Mouse (Mus musculus): ENCODE results near the gene Gm16503.
"Not testable (repeated sequence)": the region's sequence is repeated elsewhere in the genome, so short reads cannot be mapped to it uniquely, and the experiment has no call there.

The Gm16503 gene

DNA sequence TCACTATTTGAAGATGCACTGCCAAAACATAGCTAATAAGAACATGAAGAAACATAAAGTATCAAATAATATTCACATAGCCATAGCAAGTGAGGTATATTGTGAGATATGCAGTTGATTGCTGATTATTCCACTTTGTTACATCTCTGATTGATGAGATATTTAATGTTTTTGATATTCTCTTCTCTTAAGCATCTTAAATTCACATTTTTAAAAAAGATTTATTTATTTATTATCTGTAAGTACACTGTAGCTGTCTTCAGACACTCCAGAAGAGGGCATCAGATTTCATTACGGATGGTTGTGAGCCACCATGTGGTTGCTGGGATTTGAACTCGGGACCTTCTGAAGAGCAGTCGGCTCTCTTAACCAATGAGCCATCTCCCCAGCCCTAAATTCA is at the start of gene Gm16503:
TSS of gene Gm16503 (plus strand) at position 301 of the 400 bp plus-strand sequence.
- DNase-seq (ENCODE audit: extremely low spot score, low read depth, low spot score): not testable (repeated sequence)

DNA sequence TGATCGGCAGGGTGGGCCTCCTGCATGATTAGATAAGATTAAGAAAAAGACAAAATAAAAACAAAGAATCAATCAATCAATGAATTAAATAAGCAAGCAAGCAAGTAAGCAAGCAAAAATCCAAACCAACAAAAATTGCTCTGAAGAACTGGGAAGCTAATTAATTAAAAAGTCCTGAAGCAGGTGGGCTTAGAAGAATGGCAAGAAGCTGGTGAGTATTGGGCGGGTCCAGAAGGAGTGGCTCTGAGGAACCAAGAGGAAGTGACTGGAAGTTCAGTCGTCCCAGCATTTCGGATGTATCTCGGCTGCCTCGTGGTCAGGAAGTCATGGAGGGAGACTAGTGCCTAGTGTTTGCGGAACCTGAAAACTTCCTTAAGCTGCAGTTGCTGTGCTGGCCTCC is 47.9 kb upstream of the Gm16503 start, which contains the start of gene Zfp982:
TSS of gene Zfp982 (plus strand) at position 301 of the 400 bp plus-strand sequence.
- DNase-seq (ENCODE audit: extremely low spot score, low read depth, low spot score): not testable (repeated sequence)

DNA sequence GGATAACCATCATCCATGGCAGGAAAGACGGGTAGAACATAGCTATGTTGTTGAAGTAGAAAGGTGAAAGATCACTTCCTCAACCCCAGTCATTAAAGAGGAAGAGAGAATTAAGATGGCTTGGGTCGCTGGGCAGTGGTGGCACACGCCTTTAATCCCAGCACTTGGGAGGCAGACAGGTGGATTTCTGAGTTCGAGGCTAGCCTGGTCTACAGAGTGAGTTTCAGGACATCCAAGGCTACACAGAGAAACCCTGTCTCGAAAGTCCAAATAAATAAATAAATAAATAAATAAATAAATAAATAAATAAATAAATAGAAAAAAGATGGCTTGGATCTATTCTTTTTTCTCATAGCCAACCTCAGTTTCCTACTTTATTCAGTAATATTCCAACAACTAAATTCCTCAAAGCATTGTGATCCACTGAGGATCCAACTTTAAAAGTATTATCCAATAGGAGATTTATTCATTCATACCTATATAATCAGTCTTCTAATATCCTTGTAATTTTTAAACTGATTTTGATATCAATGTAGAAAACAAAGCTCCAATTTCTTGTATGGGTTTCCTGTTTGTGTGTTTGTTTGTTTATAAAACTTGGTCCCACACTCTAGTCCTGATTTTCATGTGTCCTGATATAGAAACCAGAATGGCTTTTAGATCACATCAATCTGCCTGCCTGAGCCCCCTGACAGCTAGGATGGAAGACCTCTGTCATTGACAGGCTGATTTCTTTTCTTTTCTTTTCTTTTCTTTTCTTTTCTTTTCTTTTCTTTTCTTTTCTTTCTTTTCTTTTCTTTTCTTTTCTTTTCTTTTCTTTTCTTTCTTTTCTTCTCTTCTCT is 41.0 kb upstream of the Gm16503 start:
- not testable (repeated sequence) for DNase-seq (ENCODE audit: extremely low spot score, low read depth, low spot score)

GRCm38 (mm10) chr4:147509174-147509573 is 30.8 kb upstream of the Gm16503 start:
- no peak for DNase-seq (ENCODE audit: extremely low spot score, low read depth, low spot score)

DNA sequence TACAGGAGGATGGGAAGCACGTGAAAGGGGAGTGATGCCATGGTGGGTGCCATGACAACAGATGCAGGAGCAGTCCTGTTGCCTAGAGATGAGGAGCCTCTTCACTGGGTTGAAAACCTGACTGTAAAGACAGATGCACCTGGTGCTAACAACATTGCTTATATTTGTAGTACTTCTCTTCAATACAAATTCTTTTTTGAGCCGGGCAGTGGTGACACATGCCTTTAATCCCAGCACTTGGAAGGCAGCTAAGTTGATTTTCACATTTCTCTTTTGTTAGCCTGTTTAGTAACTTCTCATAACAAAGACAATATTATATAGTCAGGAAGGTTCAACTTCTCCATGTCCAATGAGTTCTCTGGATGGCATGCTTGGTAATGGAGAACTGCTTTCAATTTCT is 21.0 kb upstream of the Gm16503 start:
- DNase-seq (ENCODE audit: extremely low spot score, low read depth, low spot score): no peak

DNA sequence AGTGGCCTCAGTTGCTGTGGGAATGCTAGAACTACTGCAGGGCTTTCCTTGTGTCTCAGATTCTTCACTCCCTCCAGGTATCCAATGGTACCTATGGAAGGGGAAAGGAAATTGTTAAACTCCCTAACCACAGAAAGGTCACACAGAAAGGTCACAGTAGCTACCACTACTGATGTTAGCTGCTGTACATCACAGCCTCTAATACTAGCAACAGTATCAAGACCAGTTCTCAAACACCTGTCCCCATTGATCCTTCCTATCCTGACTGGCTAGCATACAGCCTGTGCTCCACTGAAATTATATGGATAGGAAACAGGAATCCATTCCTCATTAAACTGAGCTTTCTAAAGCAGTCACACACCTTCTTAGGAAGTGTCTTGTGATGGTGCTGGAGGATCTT is 19.9 kb upstream of the Gm16503 start:
- no peak for DNase-seq (ENCODE audit: extremely low spot score, low read depth, low spot score)

- DNase-seq (ENCODE audit: extremely low spot score, low read depth, low spot score): no peak
Observed at GRCm38 (mm10) chr4:147525125-147525524, 14.9 kb upstream of the Gm16503 start.

- no peak for DNase-seq (ENCODE audit: extremely low spot score, low read depth, low spot score)
Observed at GRCm38 (mm10) chr4:147530366-147530765, 9.7 kb upstream of the Gm16503 start.

DNA sequence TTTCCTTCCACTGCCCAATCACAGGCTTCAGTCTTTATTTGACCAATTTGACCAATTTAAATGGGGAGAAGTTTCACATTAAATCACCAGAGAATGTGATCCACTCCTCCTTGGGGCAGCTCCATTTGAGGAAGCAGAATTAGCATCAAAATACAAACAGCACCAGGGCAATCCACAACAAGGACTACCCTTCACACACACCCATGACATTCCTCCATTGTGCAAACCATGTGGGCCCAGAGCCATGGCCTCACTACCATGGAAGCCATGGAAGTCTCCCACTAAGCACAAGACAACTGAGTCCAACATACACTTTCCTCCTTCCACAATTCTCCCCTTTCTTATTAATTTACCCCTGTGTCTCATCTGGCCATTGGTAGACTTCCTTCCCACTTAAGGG is 4.1 kb upstream of the Gm16503 start:
- DNase-seq (ENCODE audit: extremely low spot score, low read depth, low spot score): not testable (repeated sequence)

- DNase-seq (ENCODE audit: extremely low spot score, low read depth, low spot score): no peak
Observed at GRCm38 (mm10) chr4:147537702-147538101, 2.3 kb upstream of the Gm16503 start.

- DNase-seq (ENCODE audit: extremely low spot score, low read depth, low spot score): no peak
Observed at GRCm38 (mm10) chr4:147541105-147541504, 1.1 kb downstream of the Gm16503 start.

- not testable (repeated sequence) for DNase-seq (ENCODE audit: extremely low spot score, low read depth, low spot score)
Observed at GRCm38 (mm10) chr4:147553071-147553470, 13.1 kb downstream of the Gm16503 start, which contains the start of gene Zfp985. Gene Zfp985 (plus strand): TSS chr4:147553277.

DNA sequence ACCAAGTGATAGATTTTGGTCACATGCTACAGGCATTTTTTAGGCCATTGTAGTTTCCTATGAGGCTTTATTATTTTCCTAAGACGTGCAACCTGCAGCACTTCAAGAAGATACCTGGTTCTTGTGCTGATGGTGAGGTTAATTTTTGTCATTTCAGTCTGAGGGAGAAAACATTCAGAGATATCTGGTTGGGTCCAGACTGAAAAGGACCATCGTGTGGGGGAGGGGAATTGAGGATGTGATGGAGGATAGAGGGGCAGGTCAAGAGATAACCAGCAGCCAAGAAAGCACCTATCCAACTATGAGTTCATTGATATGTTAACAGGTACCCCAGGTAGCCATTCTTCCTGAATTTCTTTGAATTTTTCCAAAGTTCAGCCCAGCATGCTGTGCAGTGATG is 14.3 kb downstream of the Gm16503 start:
- not testable (repeated sequence) for DNase-seq (ENCODE audit: extremely low spot score, low read depth, low spot score)

GRCm38 (mm10) chr4:147556921-147557320 is 16.9 kb downstream of the Gm16503 start:
- DNase-seq (ENCODE audit: extremely low spot score, low read depth, low spot score): not testable (repeated sequence)

GRCm38 (mm10) chr4:147558011-147558410 is 18.0 kb downstream of the Gm16503 start:
- not testable (repeated sequence) for DNase-seq (ENCODE audit: extremely low spot score, low read depth, low spot score)

DNA sequence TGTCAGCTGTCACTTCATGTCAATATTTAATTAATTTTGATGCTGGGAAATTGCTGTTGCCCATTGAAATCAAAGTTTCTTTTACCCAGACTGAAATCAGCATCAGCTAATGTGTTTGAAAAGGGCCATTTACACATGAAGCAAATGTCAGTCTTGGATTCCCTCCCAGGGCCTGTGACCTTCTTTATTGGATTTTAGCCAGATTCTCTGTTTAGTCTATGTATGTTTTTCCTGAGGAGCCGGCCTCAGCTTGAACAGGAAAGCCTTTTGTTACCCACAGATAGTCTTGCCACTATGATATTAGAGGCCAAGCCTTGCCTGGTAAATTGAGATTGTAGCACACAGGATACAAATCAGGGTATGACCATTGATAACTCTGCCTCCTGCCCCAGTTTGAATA is 19.1 kb downstream of the Gm16503 start:
- not testable (repeated sequence) for DNase-seq (ENCODE audit: extremely low spot score, low read depth, low spot score)

- no peak for DNase-seq (ENCODE audit: extremely low spot score, low read depth, low spot score)
Observed at GRCm38 (mm10) chr4:147565426-147566220, 25.6 kb downstream of the Gm16503 start.

- DNase-seq (ENCODE audit: extremely low spot score, low read depth, low spot score): not testable (repeated sequence)
Observed at GRCm38 (mm10) chr4:147571156-147571555, 31.1 kb downstream of the Gm16503 start.

DNA sequence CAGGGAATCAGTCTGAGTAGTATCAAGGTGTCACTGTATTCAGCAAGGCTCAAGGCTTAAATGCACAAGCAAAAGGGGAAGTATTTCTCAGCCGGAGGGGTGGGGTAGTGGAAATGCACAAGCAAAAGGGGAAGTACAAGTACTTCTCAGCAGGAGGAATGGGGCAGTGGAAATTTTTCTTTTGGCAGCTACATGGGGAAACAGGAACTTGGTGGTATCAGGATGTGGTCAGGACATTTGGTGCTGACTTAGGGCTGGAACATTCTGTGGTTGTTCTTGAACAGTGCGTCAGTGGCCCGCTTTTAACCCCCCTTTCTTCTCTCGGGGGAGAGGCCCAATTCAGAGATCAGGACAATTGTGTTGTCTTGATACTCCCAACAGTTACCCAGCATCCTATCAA is 39.4 kb downstream of the Gm16503 start:
- not testable (repeated sequence) for DNase-seq (ENCODE audit: extremely low spot score, low read depth, low spot score)

- no peak for DNase-seq (ENCODE audit: extremely low spot score, low read depth, low spot score)
Observed at GRCm38 (mm10) chr4:147586511-147587473, 46.8 kb downstream of the Gm16503 start.

Measured in hindlimb bud, embryonic 11.5 days (tissue).